Mouse (Mus musculus): Measurements from ENCODE around the gene Klhdc7b. TPM values are rescaled to one million over a fixed set of nuclear protein-coding genes. Genes with fewer than 3 reads are reported as not detected.
A peak's percentile ranks its signal among the peaks of the same experiment; 100 is the strongest.

Klhdc7b gene
- total and polyA plus RNA-seq, 3 experiments, result not detected

DNA sequence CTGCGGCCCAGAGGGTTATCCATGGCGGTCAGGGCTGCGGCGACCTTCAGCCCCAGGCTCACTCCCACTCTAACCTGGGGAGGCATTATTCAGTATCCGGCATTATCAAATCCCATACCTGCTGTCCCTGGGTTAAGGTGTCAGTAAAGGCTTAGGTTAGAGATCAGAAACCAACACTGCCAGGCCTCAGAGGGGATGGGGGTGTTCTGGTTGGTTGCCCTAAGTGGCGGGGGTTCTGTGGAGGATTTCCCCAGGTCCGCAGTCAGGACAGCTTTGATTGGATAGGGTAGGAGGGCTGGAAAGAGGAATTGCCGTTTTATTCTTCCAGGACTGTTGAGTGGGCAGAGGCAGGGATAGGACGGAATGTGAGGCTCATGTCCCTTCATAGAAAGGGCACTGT, 10.4 kb upstream of the Klhdc7b start:
- TF ChIP-seq TBP (conservative IDR thresholded peaks at IDR 0.05; ENCODE audit: low read depth, low read length) (no peak), PAX5 (IDR thresholded peaks at IDR 0.05; ENCODE audit: low read length) (no peak), MAFK (IDR thresholded peaks at IDR 0.05; ENCODE audit: insufficient replicate concordance, low read length) (no peak), RAD21 (IDR thresholded peaks at IDR 0.05; ENCODE audit: low read depth, low read length) (no peak), HCFC1 (IDR thresholded peaks at IDR 0.05; ENCODE audit: low read depth, low read length) (no peak), MEF2A (IDR thresholded peaks at IDR 0.05; ENCODE audit: borderline replicate concordance, low read depth, low read length) (no peak), GABPA (IDR thresholded peaks at IDR 0.05; ENCODE audit: insufficient replicate concordance, low read depth, low read length) (no peak), TCF12 (IDR thresholded peaks at IDR 0.05; ENCODE audit: low read depth, low read length) (no peak), BHLHE40 (IDR thresholded peaks at IDR 0.05; ENCODE audit: low read depth, low read length) (no peak), ETS1 (conservative IDR thresholded peaks at IDR 0.05; ENCODE audit: low read depth, low read length) (no peak), MAZ (IDR thresholded peaks at IDR 0.05; ENCODE audit: low read depth, low read length) (no peak), ZKSCAN1 (IDR thresholded peaks at IDR 0.05; ENCODE audit: borderline replicate concordance, low read depth, low read length) (no peak), JUN (IDR thresholded peaks at IDR 0.05; ENCODE audit: insufficient read depth, low read depth, low read length) (no peak), USF2 (conservative IDR thresholded peaks at IDR 0.05; ENCODE audit: low read depth, low read length) (no peak), MAX (IDR thresholded peaks at IDR 0.05; ENCODE audit: low read length) (no peak), SMC3 (IDR thresholded peaks at IDR 0.05; ENCODE audit: low read depth, low read length) (no peak), E2F4 (IDR thresholded peaks at IDR 0.05; ENCODE audit: insufficient replicate concordance, low read depth, low read length) (no peak)
- Histone ChIP-seq H3K9ac (ENCODE audit: insufficient read depth, low read depth) (peak overlapping the region; percentile 83; the same call in 1 of the 2 replicates), H3K4me1 (ENCODE audit: control insufficient read depth in 1 of 2, insufficient read depth in 2 of 2) (peaks cover 0 to 26% of the 10 kb centered on the region in 2 experiments; a peak in 2 of 4 replicates), H3K27ac (ENCODE audit: insufficient read depth, low read depth) (no peak overlapping the region), H3K9me3 (replicated peaks; ENCODE audit: low read length) (peaks cover 13% of the 10 kb centered on the region), H3K27me3 (replicated peaks) (no peaks in the 10 kb centered on the region), H3K4me3 (replicated peaks in 1 of 3; ENCODE audit: low read depth in 2 of 3, low read length in 2 of 3, poor library complexity in 1 of 3) (peak overlapping the region; percentile 80 to 96 (median 81)), H3K79me2 (replicated peaks; ENCODE audit: control insufficient read depth, extremely low read depth, insufficient read depth, poor library complexity, severe bottlenecking) (no peaks in the 10 kb centered on the region), H3K4me2 (ENCODE audit: insufficient read depth, low read depth, poor library complexity, severe bottlenecking) (no peak overlapping the region), H3K36me3 (replicated peaks in 1 of 2; ENCODE audit: control insufficient read depth in 1 of 2, insufficient read depth in 1 of 2, low read length in 1 of 2) (peaks cover 33 to 36% of the 10 kb centered on the region in 2 experiments)
- in situ Hi-C loops (cut with MboI; ENCODE audit: low pct_ligation_motif_present, low pct_unique_long_range_greater_than_20kb, low sequenced_read_pairs), result loop anchor here (25.0 kb wide), 1 partner anchor 262 kb away; the partner anchor contains the start of gene Tubgcp6
- dilution Hi-C loops (cut with MboI; ENCODE audit: extremely low pct_ligation_motif_present, extremely low pct_unique_long_range_greater_than_20kb, low sequenced_read_pairs), result no loop called here
- no peak for DNase-seq (ENCODE audit: extremely low read depth)

DNA sequence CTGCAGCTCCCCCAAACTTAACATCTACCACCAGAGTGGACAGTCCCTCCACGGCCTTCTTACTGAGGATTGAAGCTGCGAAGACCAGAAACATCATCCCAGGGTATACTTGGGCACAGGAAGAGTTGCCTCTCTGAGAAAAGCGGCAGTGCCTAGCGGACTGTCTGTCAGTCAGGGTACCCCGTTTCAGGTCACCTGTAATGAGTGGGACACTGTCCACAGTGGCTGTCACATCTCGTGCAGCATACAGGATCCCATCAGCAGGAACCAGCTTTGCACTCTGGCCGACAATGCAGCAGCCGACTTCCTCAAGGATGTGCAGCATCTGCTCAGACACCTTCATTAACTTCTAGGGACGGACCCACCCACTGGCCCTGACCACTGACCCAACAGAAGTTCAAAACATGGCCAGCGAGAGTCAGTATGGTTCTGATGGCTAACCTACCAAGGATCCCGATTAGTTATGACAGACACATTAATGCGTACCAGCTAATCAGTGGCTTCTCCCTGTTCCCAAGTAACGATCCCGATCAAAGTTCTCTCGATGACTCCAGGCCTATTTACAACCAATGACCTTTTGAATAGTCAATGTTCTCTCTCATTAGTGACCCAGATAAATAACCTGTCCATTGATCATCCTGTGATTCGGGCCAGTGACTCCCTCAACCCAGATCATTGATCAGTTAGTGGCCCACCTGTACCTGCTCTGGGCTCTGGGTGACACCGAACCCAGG, 9.7 kb upstream of the Klhdc7b start:
- no peak overlapping the region for H3K27ac ChIP-seq (ENCODE audit: insufficient read depth, low read depth)
- in situ Hi-C loops (cut with MboI; ENCODE audit: low pct_ligation_motif_present, low pct_unique_long_range_greater_than_20kb, low sequenced_read_pairs), result loop anchor here (25.0 kb wide), 1 partner anchor 263 kb away; the partner anchor contains the start of gene Tubgcp6
- dilution Hi-C loops (cut with MboI; ENCODE audit: extremely low pct_ligation_motif_present, extremely low pct_unique_long_range_greater_than_20kb, low sequenced_read_pairs), result no loop called here
- H3K9ac ChIP-seq (ENCODE audit: insufficient read depth, low read depth), result no peak overlapping the region
- no peak overlapping the region for H3K4me3 ChIP-seq (replicated peaks in 1 of 3; ENCODE audit: low read depth in 2 of 3, low read length in 2 of 3, poor library complexity in 1 of 3)
- H3K4me2 ChIP-seq (ENCODE audit: insufficient read depth, low read depth, poor library complexity, severe bottlenecking), result no peak overlapping the region
- DNase-seq (ENCODE audit: extremely low read depth), result no peak
- H3K79me2 ChIP-seq (replicated peaks; ENCODE audit: control insufficient read depth, extremely low read depth, insufficient read depth, poor library complexity, severe bottlenecking), result no peaks in the 10 kb centered on the region
- peaks cover 27 to 29% of the 10 kb centered on the region in 2 experiments for H3K36me3 ChIP-seq (replicated peaks in 1 of 2; ENCODE audit: control insufficient read depth in 1 of 2, insufficient read depth in 1 of 2, low read length in 1 of 2)
- H3K9me3 ChIP-seq (replicated peaks; ENCODE audit: low read length), result peaks cover 13% of the 10 kb centered on the region
- peaks cover 0 to 26% of the 10 kb centered on the region in 2 experiments; a peak in 2 of 4 replicates for H3K4me1 ChIP-seq (ENCODE audit: control insufficient read depth in 1 of 2, insufficient read depth in 2 of 2)
- no peaks in the 10 kb centered on the region for H3K27me3 ChIP-seq (replicated peaks)
- TF ChIP-seq MYC (IDR thresholded peaks at IDR 0.05; ENCODE audit: low read depth, low read length) (no peak), NRF1 (IDR thresholded peaks at IDR 0.05; ENCODE audit: low read depth, low read length) (no peak), UBTF (IDR thresholded peaks at IDR 0.05; ENCODE audit: low read depth, low read length) (no peak), KAT2A (IDR thresholded peaks at IDR 0.05; ENCODE audit: insufficient replicate concordance, low read length) (no peak), BHLHE40 (IDR thresholded peaks at IDR 0.05; ENCODE audit: low read depth, low read length) (no peak), MAX (IDR thresholded peaks at IDR 0.05; ENCODE audit: low read length) (no peak), RAD21 (IDR thresholded peaks at IDR 0.05; ENCODE audit: low read depth, low read length) (no peak), USF1 (IDR thresholded peaks at IDR 0.05; ENCODE audit: low read depth, low read length) (no peak), SIN3A (IDR thresholded peaks at IDR 0.05; ENCODE audit: low read length) (no peak), GABPA (IDR thresholded peaks at IDR 0.05; ENCODE audit: insufficient replicate concordance, low read depth, low read length) (no peak), TBP (conservative IDR thresholded peaks at IDR 0.05; ENCODE audit: low read depth, low read length) (no peak)
